Mouse (Mus musculus) testis, adult 2 months (tissue): ENCODE results near the gene Tspan18.
A peak's percentile ranks its signal among the peaks of the same experiment; 100 is the strongest.

Source experiments
- CTCF ChIP-seq: fragments of 200-500 bp; IDR thresholded peaks from 2 replicates; pipeline ENCODE4 v1.5.1; 2012; ENCODE audit warnings: low read depth, mild to moderate bottlenecking, inconsistent platforms, low read length, moderate library complexity; ENCODE audit not compliant: control insufficient read depth, insufficient read depth, insufficient replicate concordance
- POLR2A ChIP-seq: fragments of 200-500 bp; IDR thresholded peaks from 2 replicates; pipeline ENCODE4 v1.6.1; 2012; ENCODE audit warnings: low read depth, mild to moderate bottlenecking, inconsistent platforms, low read length, moderate library complexity; ENCODE audit not compliant: control insufficient read depth

DNA sequence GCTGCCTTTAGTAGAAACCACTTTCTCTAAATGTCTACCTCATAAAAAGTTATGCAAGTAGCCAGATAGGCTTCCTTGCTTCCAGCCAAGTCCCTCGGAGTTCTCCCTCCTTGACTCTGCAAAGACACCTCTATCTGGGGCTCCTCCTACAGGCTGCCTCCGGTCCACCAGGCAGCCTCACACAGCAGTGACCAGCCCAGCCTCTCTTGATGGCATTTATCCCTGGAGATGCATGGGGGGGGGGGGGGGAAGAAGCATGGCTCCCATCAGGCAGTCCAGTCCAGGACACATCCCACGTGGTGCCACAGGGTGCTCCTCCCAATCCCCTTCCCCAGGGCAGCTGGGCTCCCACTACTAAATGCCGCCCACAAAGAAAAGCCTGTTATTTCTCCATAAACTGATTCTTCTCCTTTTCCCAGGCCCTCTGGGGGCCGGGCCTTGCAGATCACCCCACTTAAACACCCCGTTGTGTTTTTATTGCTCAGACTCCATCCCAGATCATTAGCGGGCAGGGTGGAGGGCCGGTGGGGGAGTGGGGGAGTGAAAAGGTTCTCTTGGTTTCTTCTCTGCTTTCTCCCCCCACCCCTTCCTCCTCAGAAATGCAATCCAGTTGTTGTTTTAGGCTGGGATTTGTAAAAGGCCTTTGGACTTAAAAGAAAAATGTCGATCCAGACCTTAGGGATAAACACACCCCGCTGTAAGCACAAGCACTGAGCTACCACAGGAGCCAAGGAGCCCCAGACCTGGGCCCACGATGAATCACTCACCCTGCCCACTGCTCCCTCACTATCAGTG is 55.9 kb downstream of the Tspan18 start:
- TF ChIP-seq CTCF (peak; percentile 4; the same call in 1 of the 2 replicates), POLR2A (no peak)
